Mouse (Mus musculus) lung, adult 2 months (tissue): Measurements from ENCODE around the gene Nup133.

Experiments
- CTCF ChIP-seq: fragments of 200-500 bp; IDR thresholded peaks from 2 replicates; pipeline ENCODE4 v1.5.1; 2011; ENCODE audit warnings: mild to moderate bottlenecking, low read length, control low read depth; ENCODE audit not compliant: insufficient read depth
- POLR2A ChIP-seq: fragments of 200-500 bp; IDR thresholded peaks from 2 replicates; pipeline ENCODE4 v1.6.1; 2011; ENCODE audit warnings: low read depth, mild to moderate bottlenecking, control low read depth, low read length, borderline replicate concordance; ENCODE audit errors: extremely low read depth

GRCm38 (mm10) chr8:123880271-123880670, 68.8 kb downstream of the Nup133 start:
- TF ChIP-seq CTCF = no peak
- TF ChIP-seq POLR2A = no peak
